Mouse (Mus musculus) heart, postnatal 0 days (tissue): ENCODE measurements around the gene Txn2.

ENCODE experiments used
- CTCF ChIP-seq: IDR thresholded peaks from 2 replicates; pipeline ENCODE4 v1.5.1; 2016; ENCODE audit warnings: antibody characterized with exemption, control low read depth, low read depth
- EP300 ChIP-seq: IDR thresholded peaks from 2 replicates; pipeline ENCODE4 v1.6.1; 2016; ENCODE audit warnings: antibody characterized with exemption, low read depth

- TF ChIP-seq CTCF (no peak), EP300 (no peak)
Measured at GRCm38 (mm10) chr15:77915287-77915686, 13.5 kb downstream of the Txn2 start.
